Mouse (Mus musculus): ENCODE data around the gene Inava. TPM values are rescaled to one million over a fixed set of nuclear protein-coding genes. Genes with fewer than 3 reads are reported as not detected.

The Inava gene
- polyA plus RNA-seq (2015; fragmentation: Nextera tagmentation; extraction: Ambion mirVana) = 18.8 and 21.1 TPM in 2 replicates

- peak; percentile 81 for ATAC-seq (ENCODE audit: low FRiP score, low read depth)
- H3K4me2 ChIP-seq (replicated peaks) = peak within 1 kb of the TSS; percentile 81
- WGBS = 0% methylated on average over 43 of the region's 51 CpGs
- peaks cover 46% of the 10 kb centered on the region for H3K4me1 ChIP-seq
- no peaks in the 10 kb centered on the region for H3K36me3 ChIP-seq
- peak within 1 kb of the TSS; percentile 78 for H3K9ac ChIP-seq
- no peaks in the 10 kb centered on the region for H3K27me3 ChIP-seq
- peak within 1 kb of the TSS; percentile 68 for H3K4me3 ChIP-seq
- H3K9me3 ChIP-seq = no peaks in the 10 kb centered on the region
- H3K27ac ChIP-seq = peak within 1 kb of the TSS; percentile 52
These were observed at the start of gene Inava for GRCm38 (mm10) chr1:136233892-136234594. TSS of gene Inava (minus strand) at chr1:136234264.

GRCm38 (mm10) chr1:136277366-136277765 is 43.3 kb upstream of the Inava start:
- H3K4me2 ChIP-seq (replicated peaks) = no peak overlapping the region
- H3K9me3 ChIP-seq = no peaks in the 10 kb centered on the region
- no peak overlapping the region for H3K27ac ChIP-seq
- no peak for ATAC-seq (ENCODE audit: low FRiP score, low read depth)
- H3K9ac ChIP-seq = no peak overlapping the region
- H3K36me3 ChIP-seq = peaks cover 91% of the 10 kb centered on the region
- no peaks in the 10 kb centered on the region for H3K4me1 ChIP-seq
- WGBS = 90% methylated on average over 8 of the region's 8 CpGs
- H3K4me3 ChIP-seq = no peak overlapping the region
- H3K27me3 ChIP-seq = no peaks in the 10 kb centered on the region

GRCm38 (mm10) chr1:136268224-136268623 is 34.2 kb upstream of the Inava start:
- Histone ChIP-seq H3K4me1 (no peaks in the 10 kb centered on the region), H3K9me3 (no peaks in the 10 kb centered on the region), H3K9ac (no peak overlapping the region), H3K4me2 (replicated peaks) (no peak overlapping the region), H3K27me3 (peaks cover 8% of the 10 kb centered on the region), H3K27ac (no peak overlapping the region), H3K4me3 (no peak overlapping the region), H3K36me3 (peaks cover 45% of the 10 kb centered on the region)
- 84% methylated on average over 7 of the region's 7 CpGs for WGBS
- ATAC-seq (ENCODE audit: low FRiP score, low read depth) = no peak

GRCm38 (mm10) chr1:136266127-136266526 is 32.1 kb upstream of the Inava start:
- WGBS = 52% methylated on average over 6 of the region's 6 CpGs
- Histone ChIP-seq H3K9me3 (no peaks in the 10 kb centered on the region), H3K4me2 (replicated peaks) (no peak overlapping the region)

GRCm38 (mm10) chr1:136263355-136263754 is 29.3 kb upstream of the Inava start:
- H3K36me3 ChIP-seq = peaks cover 3% of the 10 kb centered on the region
- no peaks in the 10 kb centered on the region for H3K9me3 ChIP-seq
- H3K4me3 ChIP-seq = no peak overlapping the region
- no peak overlapping the region for H3K9ac ChIP-seq
- ATAC-seq (ENCODE audit: low FRiP score, low read depth) = no peak
- H3K27me3 ChIP-seq = peaks cover 57% of the 10 kb centered on the region
- no peak overlapping the region for H3K4me2 ChIP-seq (replicated peaks)
- H3K27ac ChIP-seq = no peak overlapping the region
- 79% methylated on average over 5 of the region's 5 CpGs for WGBS
- H3K4me1 ChIP-seq = peaks cover 11% of the 10 kb centered on the region

More at GRCm38 (mm10) chr1:136266127-136266526, 32.1 kb upstream of the Inava start:
- H3K4me1 ChIP-seq = no peaks in the 10 kb centered on the region
- no peak overlapping the region for H3K4me3 ChIP-seq
- no peak for ATAC-seq (ENCODE audit: low FRiP score, low read depth)
- no peak overlapping the region for H3K9ac ChIP-seq
- peaks cover 24% of the 10 kb centered on the region for H3K36me3 ChIP-seq
- H3K27me3 ChIP-seq = peaks cover 29% of the 10 kb centered on the region
- no peak overlapping the region for H3K27ac ChIP-seq

- Histone ChIP-seq H3K27me3 (peaks cover 83% of the 10 kb centered on the region), H3K36me3 (no peaks in the 10 kb centered on the region), H3K4me1 (peaks cover 13% of the 10 kb centered on the region), H3K4me2 (replicated peaks) (peak within 1 kb of the TSS; percentile 94), H3K27ac (no peak within 1 kb of the TSS), H3K4me3 (peak within 1 kb of the TSS; percentile 62), H3K9me3 (no peaks in the 10 kb centered on the region), H3K9ac (peak within 1 kb of the TSS; percentile 75)
- WGBS = 9% methylated on average over 28 of the region's 28 CpGs
- no peak for ATAC-seq (ENCODE audit: low FRiP score, low read depth)
These were observed 26.7 kb upstream of the Inava start, which contains the start of gene Gpr25 for GRCm38 (mm10) chr1:136260635-136261238. TSS of gene Gpr25 (minus strand) at chr1:136260873.

- Histone ChIP-seq H3K9ac (peak overlapping the region; percentile 75), H3K9me3 (no peaks in the 10 kb centered on the region), H3K27ac (no peak overlapping the region), H3K36me3 (no peaks in the 10 kb centered on the region), H3K4me2 (replicated peaks) (peak overlapping the region; percentile 94), H3K4me3 (peak overlapping the region; percentile 62), H3K4me1 (peaks cover 17% of the 10 kb centered on the region), H3K27me3 (peaks cover 90% of the 10 kb centered on the region)
- WGBS = under 1% methylated on average over 92 of the region's 95 CpGs
- peak; percentile 80 for ATAC-seq (ENCODE audit: low FRiP score, low read depth)
These were observed 26.0 kb upstream of the Inava start for GRCm38 (mm10) chr1:136259893-136260634.

GRCm38 (mm10) chr1:136259543-136259892 is 25.5 kb upstream of the Inava start:
- Histone ChIP-seq H3K9me3 (no peaks in the 10 kb centered on the region), H3K4me1 (peaks cover 17% of the 10 kb centered on the region), H3K4me3 (peak overlapping the region; percentile 62), H3K27ac (no peak overlapping the region), H3K4me2 (replicated peaks) (peak overlapping the region; percentile 94), H3K27me3 (peaks cover 92% of the 10 kb centered on the region), H3K36me3 (no peaks in the 10 kb centered on the region), H3K9ac (peak overlapping the region; percentile 75)
- WGBS = 4% methylated on average over 16 of the region's 16 CpGs
- no peak; the same call in 1 of the 2 replicates for ATAC-seq (ENCODE audit: low FRiP score, low read depth)

GRCm38 (mm10) chr1:136258495-136258894 is 24.4 kb upstream of the Inava start:
- 76% methylated on average over 9 of the region's 9 CpGs for WGBS
- peaks cover 86% of the 10 kb centered on the region for H3K27me3 ChIP-seq
- ATAC-seq (ENCODE audit: low FRiP score, low read depth) = no peak
- H3K9ac ChIP-seq = no peak overlapping the region
- no peaks in the 10 kb centered on the region for H3K9me3 ChIP-seq
- no peak overlapping the region for H3K4me3 ChIP-seq
- no peak overlapping the region for H3K4me2 ChIP-seq (replicated peaks)
- peaks cover 17% of the 10 kb centered on the region for H3K4me1 ChIP-seq
- H3K36me3 ChIP-seq = no peaks in the 10 kb centered on the region
- no peak overlapping the region for H3K27ac ChIP-seq

- peaks cover 58% of the 10 kb centered on the region for H3K27me3 ChIP-seq
- no peak overlapping the region for H3K9ac ChIP-seq
- H3K4me3 ChIP-seq = no peak overlapping the region
- no peak for ATAC-seq (ENCODE audit: low FRiP score, low read depth)
- no peaks in the 10 kb centered on the region for H3K9me3 ChIP-seq
- no peak overlapping the region for H3K27ac ChIP-seq
- 22% methylated on average over 8 of the region's 8 CpGs for WGBS
- H3K4me1 ChIP-seq = peaks cover 14% of the 10 kb centered on the region
- H3K4me2 ChIP-seq (replicated peaks) = no peak overlapping the region
- no peaks in the 10 kb centered on the region for H3K36me3 ChIP-seq
These were observed 21.6 kb upstream of the Inava start for GRCm38 (mm10) chr1:136255657-136256056.

GRCm38 (mm10) chr1:136255174-136255573 is 21.1 kb upstream of the Inava start:
- no peaks in the 10 kb centered on the region for H3K9me3 ChIP-seq
- H3K4me3 ChIP-seq = no peak overlapping the region
- ATAC-seq (ENCODE audit: low FRiP score, low read depth) = no peak
- H3K4me1 ChIP-seq = peaks cover 13% of the 10 kb centered on the region
- no peak overlapping the region for H3K9ac ChIP-seq
- no peaks in the 10 kb centered on the region for H3K36me3 ChIP-seq
- H3K4me2 ChIP-seq (replicated peaks) = no peak overlapping the region
- WGBS = 38% methylated on average over 6 of the region's 6 CpGs
- H3K27me3 ChIP-seq = peaks cover 53% of the 10 kb centered on the region
- no peak overlapping the region for H3K27ac ChIP-seq

GRCm38 (mm10) chr1:136254503-136255065 is 20.5 kb upstream of the Inava start:
- Histone ChIP-seq H3K4me1 (peaks cover 7% of the 10 kb centered on the region), H3K9me3 (no peaks in the 10 kb centered on the region), H3K36me3 (no peaks in the 10 kb centered on the region), H3K27ac (no peak overlapping the region), H3K4me2 (replicated peaks) (no peak overlapping the region), H3K9ac (no peak overlapping the region), H3K27me3 (peaks cover 47% of the 10 kb centered on the region), H3K4me3 (no peak overlapping the region)
- WGBS = 84% methylated on average over 10 of the region's 10 CpGs
- ATAC-seq (ENCODE audit: low FRiP score, low read depth) = no peak
